Mouse (Mus musculus) liver, postnatal 0 days (tissue): ENCODE data around the gene Zfp462.

ENCODE experiments used
- CTCF ChIP-seq: sonication (generic); IDR thresholded peaks from 2 replicates; pipeline ENCODE4 v1.5.1; 2016; ENCODE audit warnings: antibody characterized with exemption, low read depth
- EP300 ChIP-seq: IDR thresholded peaks from 2 replicates; pipeline ENCODE4 v1.6.1; 2016; ENCODE audit warnings: antibody characterized with exemption, low read depth, mild to moderate bottlenecking

DNA sequence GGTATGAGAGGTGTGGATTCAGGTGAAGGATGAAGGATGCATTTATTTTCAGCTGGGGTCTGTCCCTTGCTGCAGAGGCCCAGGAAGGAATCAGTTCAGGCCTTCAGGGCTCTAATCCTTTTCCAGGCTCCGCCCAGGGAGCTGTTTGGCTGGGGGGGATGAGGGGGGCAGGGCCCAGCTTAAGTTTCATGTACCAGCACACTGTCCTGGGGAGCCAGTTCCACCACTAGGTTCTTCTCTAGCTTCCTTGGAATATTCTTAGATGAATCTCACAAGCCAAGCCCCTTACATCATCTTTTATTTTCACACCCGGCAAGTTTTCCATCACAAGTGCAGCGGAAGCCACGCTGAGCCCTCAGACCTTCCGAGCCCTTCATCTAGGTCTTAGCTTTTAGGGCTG is 85.6 kb downstream of the Zfp462 start:
- no peak for TF ChIP-seq CTCF
- TF ChIP-seq EP300 = no peak
